Mouse (Mus musculus) left cerebral cortex, adult 18-20 months (tissue): ENCODE measurements around the gene Ip6k2. TPM values are rescaled to one million over a fixed set of nuclear protein-coding genes. Genes with fewer than 3 reads are reported as not detected.

Experiments
- microRNA-seq, 2 experiments: library from miRNA; unstranded; fragments of <30 nt; microRNA quantifications; one replicate each; pipeline ENCODE4 v1.2.0; 2021
- total RNA-seq, 2 experiments: library from RNA; stranded (reverse); gene quantifications; 2 replicates each; pipeline ENCODE4 v1.2.3; 2021

Gene Ip6k2
- total RNA-seq, 2 experiments from 2014 or later: 140 to 154 TPM

Small RNAs within 50 kb of the gene (microRNA-seq; reads per million reads assigned to microRNA genes)
- gene Gm23156: 0 reads per million in 2 experiments

Other genes starting within 250 kb of the Ip6k2 start
- gene Impdh2, start 223.5 kb upstream of the Ip6k2 start, total RNA-seq: 10 to 100 TPM; 46.7 to 47.7 TPM
- gene Ndufaf3, start 216.4 kb upstream of the Ip6k2 start, total RNA-seq: 10 to 100 TPM; 53.8 to 70.6 TPM
- gene Dalrd3, start 213.9 kb upstream of the Ip6k2 start, total RNA-seq: 100 to 1,000 TPM in 1 of 2 experiments, 10 to 100 TPM in 1; 85.1 to 102 TPM
- 100 to 1,000 TPM in 1 of 2 experiments, 10 to 100 TPM in 1; 96.3 to 126 TPM for gene Wdr6, start 205.1 kb upstream of the Ip6k2 start, total RNA-seq
- 10 to 100 TPM; 91.8 to 92.3 TPM for gene P4htm, start 186.1 kb upstream of the Ip6k2 start, total RNA-seq
- gene Arih2, start 134.4 kb upstream of the Ip6k2 start, total RNA-seq: 10 to 100 TPM; 51.0 to 51.8 TPM
- gene Slc25a20, start 121.7 kb upstream of the Ip6k2 start, total RNA-seq: 10 to 100 TPM; 11.5 to 13.7 TPM
- gene Prkar2a, start 94.5 kb upstream of the Ip6k2 start, total RNA-seq: 10 to 100 TPM; 47.7 to 50.9 TPM
- gene Nckipsd, start 24.6 kb downstream of the Ip6k2 start, total RNA-seq: 10 to 100 TPM; 65.4 to 68.7 TPM
- gene Celsr3, start 42.5 kb downstream of the Ip6k2 start, total RNA-seq: 10 to 100 TPM; 51.2 to 56.1 TPM
- 10 to 100 TPM; 11.7 to 14.0 TPM for gene Slc26a6, start 69.5 kb downstream of the Ip6k2 start, total RNA-seq
- not detected for gene Tmem89, start 130.8 kb downstream of the Ip6k2 start, total RNA-seq
- gene Uqcrc1, start 152.8 kb downstream of the Ip6k2 start, total RNA-seq: 100 to 1,000 TPM; 382 to 415 TPM
- gene Col7a1, start 169.8 kb downstream of the Ip6k2 start, total RNA-seq: 1 to 10 TPM; 3.1 to 3.4 TPM
- gene Ucn2, start 202.2 kb downstream of the Ip6k2 start, total RNA-seq: not detected
- 10 to 100 TPM; 14.6 to 17.2 TPM for gene Pfkfb4, start 208.0 kb downstream of the Ip6k2 start, total RNA-seq